Comparison of ENCODE assay signal across 23 mouse cellular contexts in genomic region chr8:104386693-104387092, GRCm38 (mm10). TPM values are rescaled to one million over a fixed set of nuclear protein-coding genes. Genes with fewer than 3 reads are reported as not detected.
DNase-seq lines count a peak whose midpoint lies in the region; ATAC-seq and TF ChIP-seq lines count a peak whose summit lies in the region.
"Had no signal": no experiment of that assay in that cellular context is flagged by ENCODE, and none has a peak within 500 bp of the region (broad histone marks: within the 10 kb centered on the region; RNA-seq: fewer than 3 reads in every experiment).

No protein-coding gene starts in this region.

- H3K9me3 ChIP-seq in forebrain, embryonic 11.5 days (ENCODE audit: control insufficient read depth, low read length) = no peaks in the 10 kb centered on the region
- H3K9me3 ChIP-seq in forebrain, embryonic 13.5 days (replicated peaks) = no peaks in the 10 kb centered on the region
- no peaks in the 10 kb centered on the region for H3K9me3 ChIP-seq in midbrain, embryonic 16.5 days (replicated peaks; ENCODE audit: control insufficient read depth, low read length, poor library complexity, severe bottlenecking)
- H3K9me3 ChIP-seq in midbrain, embryonic 15.5 days = no peaks in the 10 kb centered on the region
- H3K9me3 ChIP-seq in embryonic facial prominence, embryonic 14.5 days (ENCODE audit: control insufficient read depth, low read length) = no peaks in the 10 kb centered on the region
- no peaks in the 10 kb centered on the region for H3K9me3 ChIP-seq in stomach, postnatal 0 days (ENCODE audit: control insufficient read depth, low read length)
- H3K9me3 ChIP-seq: hindbrain, embryonic 10.5 days; lung, embryonic 15.5 days had no signal

- no peak for TF ChIP-seq EP300 in stomach, postnatal 0 days (optimal IDR thresholded peaks at IDR 0.05)

- DNase-seq in forebrain, embryonic 11.5 days (ENCODE audit: low spot score) = no peak
- DNase-seq in embryonic facial prominence, embryonic 14.5 days (ENCODE audit: low spot score) = no peak
- DNase-seq in stomach, postnatal 0 days (ENCODE audit: low spot score) = no peak
- DNase-seq in thymus, adult 18-20 months = no peak
- DNase-seq: adrenal gland, postnatal 10 days; cerebellum, adult 11 months; cerebellum, postnatal 10 days; gastrocnemius, postnatal 10 days; heart, adult 2 months; kidney, adult 9 months; kidney, postnatal 36 days; right cerebral cortex, postnatal 25 days had no signal

- WGBS in forebrain, embryonic 11.5 days = 16% methylated on average over 4 of the region's 4 CpGs
- WGBS in forebrain, embryonic 13.5 days = 11% methylated on average over 4 of the region's 4 CpGs
- WGBS in midbrain, embryonic 16.5 days = 20% methylated on average over 4 of the region's 4 CpGs
- 14% methylated on average over 4 of the region's 4 CpGs for WGBS in midbrain, embryonic 15.5 days
- 17% methylated on average over 4 of the region's 4 CpGs for WGBS in embryonic facial prominence, embryonic 14.5 days
- WGBS in stomach, postnatal 0 days = 34% methylated on average over 4 of the region's 4 CpGs

- H3K36me3 ChIP-seq in forebrain, embryonic 11.5 days (ENCODE audit: control insufficient read depth, insufficient read depth, low read length) = no peaks in the 10 kb centered on the region
- H3K36me3 ChIP-seq in forebrain, embryonic 13.5 days (ENCODE audit: poor library complexity, severe bottlenecking) = no peaks in the 10 kb centered on the region
- H3K36me3 ChIP-seq in midbrain, embryonic 16.5 days (ENCODE audit: control insufficient read depth, insufficient read depth, low read length) = no peaks in the 10 kb centered on the region
- no peaks in the 10 kb centered on the region for H3K36me3 ChIP-seq in midbrain, embryonic 15.5 days (replicated peaks)
- H3K36me3 ChIP-seq in embryonic facial prominence, embryonic 14.5 days (ENCODE audit: control insufficient read depth, insufficient read depth, low read length) = no peaks in the 10 kb centered on the region
- no peaks in the 10 kb centered on the region for H3K36me3 ChIP-seq in stomach, postnatal 0 days (ENCODE audit: control insufficient read depth, insufficient read depth, low read length)
- H3K36me3 ChIP-seq: lung, embryonic 15.5 days had no signal

- peaks cover 8% of the 10 kb centered on the region; the same call in 1 of the 2 replicates for H3K4me1 ChIP-seq in forebrain, embryonic 11.5 days (replicated peaks; ENCODE audit: control insufficient read depth, insufficient read depth, low read length)
- peaks cover 35% of the 10 kb centered on the region for H3K4me1 ChIP-seq in forebrain, embryonic 13.5 days
- peaks cover 31% of the 10 kb centered on the region for H3K4me1 ChIP-seq in midbrain, embryonic 16.5 days (ENCODE audit: control insufficient read depth, insufficient read depth, low read length)
- H3K4me1 ChIP-seq in midbrain, embryonic 15.5 days = peaks cover 23% of the 10 kb centered on the region
- H3K4me1 ChIP-seq in embryonic facial prominence, embryonic 14.5 days (ENCODE audit: control insufficient read depth, insufficient read depth, low read length) = peaks cover 46% of the 10 kb centered on the region
- peaks cover 17% of the 10 kb centered on the region for H3K4me1 ChIP-seq in stomach, postnatal 0 days (replicated peaks; ENCODE audit: control insufficient read depth, insufficient read depth)

- H3K27me3 ChIP-seq in forebrain, embryonic 11.5 days (ENCODE audit: control insufficient read depth, insufficient read depth, low read length) = no peaks in the 10 kb centered on the region
- no peaks in the 10 kb centered on the region for H3K27me3 ChIP-seq in forebrain, embryonic 13.5 days
- no peaks in the 10 kb centered on the region for H3K27me3 ChIP-seq in midbrain, embryonic 16.5 days (ENCODE audit: control insufficient read depth, insufficient read depth, low read depth, low read length)
- no peaks in the 10 kb centered on the region for H3K27me3 ChIP-seq in midbrain, embryonic 15.5 days (replicated peaks)
- H3K27me3 ChIP-seq in embryonic facial prominence, embryonic 14.5 days (replicated peaks; ENCODE audit: control insufficient read depth, insufficient read depth, low read length) = no peaks in the 10 kb centered on the region
- no peaks in the 10 kb centered on the region for H3K27me3 ChIP-seq in stomach, postnatal 0 days (ENCODE audit: control insufficient read depth, insufficient read depth, low read length)
- H3K27me3 ChIP-seq: lung, embryonic 15.5 days had no signal

- no peak overlapping the region for H3K4me2 ChIP-seq in forebrain, embryonic 11.5 days (ENCODE audit: low read depth, low read length, severe bottlenecking)
- H3K4me2 ChIP-seq in forebrain, embryonic 13.5 days = no peak overlapping the region
- no peak overlapping the region for H3K4me2 ChIP-seq in midbrain, embryonic 16.5 days (ENCODE audit: low read length)
- no peak overlapping the region for H3K4me2 ChIP-seq in midbrain, embryonic 15.5 days
- no peak overlapping the region for H3K4me2 ChIP-seq in embryonic facial prominence, embryonic 14.5 days (ENCODE audit: low read depth, low read length)
- no peak overlapping the region for H3K4me2 ChIP-seq in stomach, postnatal 0 days (replicated peaks; ENCODE audit: low read depth)
- H3K4me2 ChIP-seq: lung, embryonic 15.5 days had no signal

- no peak overlapping the region for H3K9ac ChIP-seq in forebrain, embryonic 11.5 days (ENCODE audit: low read length)
- no peak overlapping the region for H3K9ac ChIP-seq in forebrain, embryonic 13.5 days
- no peak overlapping the region for H3K9ac ChIP-seq in midbrain, embryonic 16.5 days (ENCODE audit: low read depth, low read length)
- no peak overlapping the region for H3K9ac ChIP-seq in midbrain, embryonic 15.5 days
- H3K9ac ChIP-seq in embryonic facial prominence, embryonic 14.5 days (ENCODE audit: low read depth, low read length) = peak overlapping the region; percentile 5; the same call in 1 of the 2 replicates
- H3K9ac ChIP-seq in stomach, postnatal 0 days (ENCODE audit: low read length) = no peak overlapping the region
- H3K9ac ChIP-seq: liver, embryonic 14.5 days; lung, embryonic 15.5 days had no signal

- no peak overlapping the region for H3K4me3 ChIP-seq in forebrain, embryonic 11.5 days (ENCODE audit: low read depth, low read length)
- H3K4me3 ChIP-seq in forebrain, embryonic 13.5 days = no peak overlapping the region
- H3K4me3 ChIP-seq in midbrain, embryonic 16.5 days (ENCODE audit: low read depth, low read length) = no peak overlapping the region
- H3K4me3 ChIP-seq in midbrain, embryonic 15.5 days = no peak overlapping the region
- no peak overlapping the region for H3K4me3 ChIP-seq in embryonic facial prominence, embryonic 14.5 days (ENCODE audit: low read depth, low read length)
- H3K4me3 ChIP-seq in stomach, postnatal 0 days (ENCODE audit: low read depth, low read length) = no peak overlapping the region
- H3K4me3 ChIP-seq: erythroblast, embryonic 14.5 days; heart, adult 2 months; hindbrain, embryonic 10.5 days; left cerebral cortex, adult 2 months; lung, embryonic 15.5 days had no signal

- no peak for TF ChIP-seq CTCF in stomach, postnatal 0 days (IDR thresholded peaks at IDR 0.05; ENCODE audit: low read depth)

- no peak overlapping the region for H3K27ac ChIP-seq in forebrain, embryonic 11.5 days (ENCODE audit: low read depth, low read length)
- no peak overlapping the region for H3K27ac ChIP-seq in forebrain, embryonic 13.5 days
- no peak overlapping the region for H3K27ac ChIP-seq in midbrain, embryonic 16.5 days (ENCODE audit: low read length)
- H3K27ac ChIP-seq in midbrain, embryonic 15.5 days = no peak overlapping the region
- no peak overlapping the region; the same call in 1 of the 2 replicates for H3K27ac ChIP-seq in embryonic facial prominence, embryonic 14.5 days (replicated peaks; ENCODE audit: low read depth, low read length)
- 0 out of 2 replicates have a peak overlapping the region, but pooled peaks have one; percentile 18 for H3K27ac ChIP-seq in stomach, postnatal 0 days (replicated peaks)
- H3K27ac ChIP-seq: heart, adult 2 months; left cerebral cortex, adult 2 months; liver, embryonic 14.5 days; lung, embryonic 15.5 days; macrophage had no signal

- ATAC-seq in forebrain, embryonic 11.5 days (replicated peaks; ENCODE audit: low FRiP score) = peak; percentile 53; the same call in 1 of the 2 replicates
- ATAC-seq in forebrain, embryonic 13.5 days = no peak
- peak; percentile 31; the same call in 1 of the 2 replicates for ATAC-seq in midbrain, embryonic 16.5 days
- ATAC-seq in midbrain, embryonic 15.5 days (replicated peaks) = no peak
- ATAC-seq in embryonic facial prominence, embryonic 14.5 days (ENCODE audit: low read depth) = no peak
- no peak for ATAC-seq in stomach, postnatal 0 days (ENCODE audit: low FRiP score, low TSS enrichment)
- no peak for ATAC-seq in megakaryocyte, adult 5-6 weeks (ENCODE audit: poor library complexity, severe bottlenecking)
- ATAC-seq: activated CD4-positive, CD25-positive, alpha-beta regulatory T cell, adult 4 months had no signal

RNA-seq across cellular contexts. Expression of gene Cmtm4, which starts 8.9 kb away (rescaled TPM):
- polyA plus RNA-seq in forebrain, embryonic 11.5 days (2014; fragmentation: Nextera tagmentation; extraction: Ambion mirVana) = 3.3 and 3.6 TPM in 2 replicates
- polyA plus RNA-seq in forebrain, embryonic 13.5 days (2015; fragmentation: Nextera tagmentation; extraction: Ambion mirVana) = 2.6 TPM in 2 replicates
- polyA plus RNA-seq in midbrain, embryonic 16.5 days (2015; fragmentation: Nextera tagmentation; extraction: Ambion mirVana) = 2.7 TPM in 2 replicates
- 2.4 and 2.6 TPM in 2 replicates for polyA plus RNA-seq in midbrain, embryonic 15.5 days (2015; fragmentation: Nextera tagmentation; extraction: Ambion mirVana)
- 4.1 and 4.3 TPM in 2 replicates for polyA plus RNA-seq in embryonic facial prominence, embryonic 14.5 days (2014; fragmentation: Nextera tagmentation; extraction: Ambion mirVana)
- polyA plus RNA-seq in stomach, postnatal 0 days (2015; fragmentation: Nextera tagmentation; extraction: Ambion mirVana) = 4.6 and 4.8 TPM in 2 replicates
- 0.59 and 1.1 TPM in 2 replicates for total RNA-seq in megakaryocyte, adult 5-6 weeks (2015)
- total RNA-seq in megakaryocyte, adult 5-6 weeks (2017) = 1.6 and 1.7 TPM in 2 replicates

RNA-seq across cellular contexts. Expression of gene Cmtm3, which starts 47.5 kb away (rescaled TPM):
- 66.8 and 70.9 TPM in 2 replicates for polyA plus RNA-seq in forebrain, embryonic 11.5 days (2014; fragmentation: Nextera tagmentation; extraction: Ambion mirVana)
- 31.6 and 36.1 TPM in 2 replicates for polyA plus RNA-seq in forebrain, embryonic 13.5 days (2015; fragmentation: Nextera tagmentation; extraction: Ambion mirVana)
- 33.7 and 37.0 TPM in 2 replicates for polyA plus RNA-seq in midbrain, embryonic 16.5 days (2015; fragmentation: Nextera tagmentation; extraction: Ambion mirVana)
- 33.2 and 37.2 TPM in 2 replicates for polyA plus RNA-seq in midbrain, embryonic 15.5 days (2015; fragmentation: Nextera tagmentation; extraction: Ambion mirVana)
- 168 and 189 TPM in 2 replicates for polyA plus RNA-seq in embryonic facial prominence, embryonic 14.5 days (2014; fragmentation: Nextera tagmentation; extraction: Ambion mirVana)
- polyA plus RNA-seq in stomach, postnatal 0 days (2015; fragmentation: Nextera tagmentation; extraction: Ambion mirVana) = 48.4 and 52.1 TPM in 2 replicates
- total RNA-seq in megakaryocyte, adult 5-6 weeks (2015) = 84.1 and 85.6 TPM in 2 replicates
- total RNA-seq in megakaryocyte, adult 5-6 weeks (2017) = 48.5 and 50.4 TPM in 2 replicates

RNA-seq across cellular contexts. Expression of gene Dync1li2, which starts 56.2 kb away (rescaled TPM):
- polyA plus RNA-seq in forebrain, embryonic 11.5 days (2014; fragmentation: Nextera tagmentation; extraction: Ambion mirVana) = 101 and 105 TPM in 2 replicates
- polyA plus RNA-seq in forebrain, embryonic 13.5 days (2015; fragmentation: Nextera tagmentation; extraction: Ambion mirVana) = 108 and 109 TPM in 2 replicates
- 114 and 136 TPM in 2 replicates for polyA plus RNA-seq in midbrain, embryonic 16.5 days (2015; fragmentation: Nextera tagmentation; extraction: Ambion mirVana)
- 112 and 123 TPM in 2 replicates for polyA plus RNA-seq in midbrain, embryonic 15.5 days (2015; fragmentation: Nextera tagmentation; extraction: Ambion mirVana)
- 52.5 and 53.8 TPM in 2 replicates for polyA plus RNA-seq in embryonic facial prominence, embryonic 14.5 days (2014; fragmentation: Nextera tagmentation; extraction: Ambion mirVana)
- polyA plus RNA-seq in stomach, postnatal 0 days (2015; fragmentation: Nextera tagmentation; extraction: Ambion mirVana) = 31.9 and 33.0 TPM in 2 replicates
- 15.0 and 18.4 TPM in 2 replicates for total RNA-seq in megakaryocyte, adult 5-6 weeks (2015)
- total RNA-seq in megakaryocyte, adult 5-6 weeks (2017) = 43.3 and 58.0 TPM in 2 replicates

Comparison
In these comparisons a context has a peak if more than half of its experiments do, and no peak if none do; other contexts are left out.
1. ATAC-seq: peak in forebrain, embryonic 11.5 days (single experiment) and midbrain, embryonic 16.5 days (single experiment); none in forebrain, embryonic 13.5 days (single experiment), midbrain, embryonic 15.5 days (single experiment), embryonic facial prominence, embryonic 14.5 days (single experiment), stomach, postnatal 0 days (single experiment) and megakaryocyte, adult 5-6 weeks (single experiment).